Mouse (Mus musculus) lung, embryonic 15.5 days (tissue): ENCODE results near the gene Ankrd35. TPM values are rescaled to one million over a fixed set of nuclear protein-coding genes. Genes with fewer than 3 reads are reported as not detected.
"Not testable (repeated sequence)": the region's sequence is repeated elsewhere in the genome, so short reads cannot be mapped to it uniquely, and the experiment has no call there.

Experiments
- ATAC-seq: fragments of 200-750 bp; cut with Nextera tagmentation; 2 replicates; pipeline ENCODE4 v1.8.0; 2017; ENCODE audit warnings: moderate number of reproducible peaks, borderline replicate concordance; ENCODE audit not compliant: low FRiP score, low TSS enrichment; ENCODE audit errors: extremely low read depth
- H3K27ac ChIP-seq: fragments of 300-500 bp; sonication (generic); 2 replicates; pipeline ENCODE4 v1.5.1; 2015; ENCODE audit warnings: moderate library complexity, mild to moderate bottlenecking, inconsistent platforms
- H3K27me3 ChIP-seq: fragments of 300-500 bp; sonication (generic); 2 replicates; pipeline ENCODE4 v1.6.1; 2015; ENCODE audit warnings: inconsistent platforms
- H3K36me3 ChIP-seq: fragments of 300-500 bp; sonication (generic); 2 replicates; pipeline ENCODE4 v1.6.1; 2015; ENCODE audit warnings: inconsistent platforms
- H3K4me1 ChIP-seq: fragments of 300-500 bp; sonication (generic); 2 replicates; pipeline ENCODE4 v1.6.1; 2015; ENCODE audit warnings: inconsistent platforms
- H3K4me2 ChIP-seq: fragments of 300-500 bp; sonication (generic); 2 replicates; pipeline ENCODE4 v1.6.1; 2015; ENCODE audit warnings: inconsistent platforms, mild to moderate bottlenecking, moderate library complexity
- H3K4me3 ChIP-seq: fragments of 300-500 bp; sonication (generic); 2 replicates; pipeline ENCODE4 v1.5.1; 2015; ENCODE audit warnings: mild to moderate bottlenecking, inconsistent platforms
- H3K9ac ChIP-seq: fragments of 300-500 bp; sonication (generic); 2 replicates; pipeline ENCODE4 v1.6.1; 2015; ENCODE audit warnings: inconsistent platforms
- H3K9me3 ChIP-seq: fragments of 300-500 bp; sonication (generic); 2 replicates; pipeline ENCODE4 v1.6.1; 2016; ENCODE audit warnings: inconsistent platforms
- WGBS: fragments of 180-500 bp; shearing (Covaris S2); methylation state at CpG from one replicate; pipeline ENCODE4 v1.1.7; 2015; 5-methylcytosine and 5-hydroxymethylcytosine counted together
- polyA plus RNA-seq: library from polyadenylated mRNA; unstranded; fragments of >200 nt; fragmentation: Nextera tagmentation; extraction: Ambion mirVana; gene quantifications from 2 replicates; pipeline ENCODE4 v1.2.1, GENCODE M21; 2015

Ankrd35 gene
- polyA plus RNA-seq, 1 experiment from 2014 or later: 0.24 TPM

GRCm38 (mm10) chr3:96675171-96675570 lies 5.2 kb downstream of the Ankrd35 start:
- Histone ChIP-seq H3K27me3 (peaks cover 10% of the 10 kb centered on the region), H3K9ac (no peak overlapping the region), H3K9me3 (no peaks in the 10 kb centered on the region), H3K27ac (no peak overlapping the region), H3K4me1 (peaks cover 5% of the 10 kb centered on the region; the same call in 1 of the 2 replicates), H3K4me3 (no peak overlapping the region), H3K4me2 (no peak overlapping the region), H3K36me3 (no peaks in the 10 kb centered on the region)
- 78% methylated on average over 3 of the region's 3 CpGs for WGBS
- no peak for ATAC-seq

DNA sequence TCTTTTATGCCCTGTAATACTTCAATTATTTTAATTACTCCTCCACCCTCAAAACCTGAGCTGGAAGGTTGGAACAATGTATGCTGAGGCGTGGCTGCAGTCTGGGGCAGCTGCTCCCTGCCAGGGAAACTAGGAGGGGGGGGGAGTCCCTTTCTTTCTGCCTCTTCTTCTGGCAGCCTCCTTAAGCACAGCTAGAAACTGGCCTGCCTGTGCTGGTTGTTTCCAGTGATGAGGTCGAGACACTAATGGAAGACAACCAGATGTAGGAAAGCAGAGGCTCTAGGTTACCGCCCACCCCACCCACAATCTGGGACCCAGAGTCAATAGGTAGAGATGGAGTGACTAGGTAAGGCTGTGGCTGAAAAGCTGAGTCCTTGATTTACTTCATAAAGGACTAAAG lies 5.8 kb downstream of the Ankrd35 start:
- no peak overlapping the region for H3K27ac ChIP-seq
- no peak for ATAC-seq
- H3K4me2 ChIP-seq: no peak overlapping the region

DNA sequence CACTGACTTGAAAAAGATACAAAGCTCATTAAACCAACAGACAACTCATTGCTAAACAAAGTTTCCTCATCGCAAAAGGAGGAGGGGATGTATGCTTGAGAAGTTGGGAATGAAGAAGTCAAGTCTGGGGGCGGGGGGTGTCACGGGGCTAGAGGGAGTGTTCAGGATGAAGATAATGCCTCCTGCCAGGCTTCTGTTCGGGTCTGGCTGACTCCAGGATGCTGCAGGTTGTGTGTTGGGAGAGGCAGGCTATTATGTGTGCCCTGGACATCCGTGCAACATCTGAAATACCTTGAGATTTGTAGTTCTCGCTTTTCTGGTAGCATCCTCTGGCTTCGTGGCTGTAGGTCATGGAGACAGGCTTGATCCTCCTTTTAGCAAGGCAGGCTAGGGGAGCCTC lies 8.5 kb downstream of the Ankrd35 start:
- Histone ChIP-seq H3K27me3 (peaks cover 25% of the 10 kb centered on the region), H3K9me3 (no peaks in the 10 kb centered on the region), H3K36me3 (no peaks in the 10 kb centered on the region), H3K4me2 (no peak overlapping the region), H3K4me3 (no peak overlapping the region), H3K9ac (no peak overlapping the region), H3K4me1 (no peaks in the 10 kb centered on the region), H3K27ac (no peak overlapping the region)
- ATAC-seq: no peak
- WGBS: 66% methylated on average over 7 of the region's 7 CpGs

More for the DNA sequence above, 5.8 kb downstream of the Ankrd35 start:
- Histone ChIP-seq H3K36me3 (no peaks in the 10 kb centered on the region), H3K9ac (no peak overlapping the region), H3K4me1 (0 out of 2 replicates have a peak, but pooled peaks cover under 1% of the 10 kb centered on the region), H3K27me3 (peaks cover 15% of the 10 kb centered on the region), H3K4me3 (no peak overlapping the region), H3K9me3 (no peaks in the 10 kb centered on the region)
- WGBS: 57% methylated on average over 3 of the region's 3 CpGs

GRCm38 (mm10) chr3:96679159-96679674 lies 9.3 kb downstream of the Ankrd35 start:
- no peak overlapping the region for H3K4me3 ChIP-seq
- no peak overlapping the region for H3K9ac ChIP-seq
- no peak overlapping the region for H3K27ac ChIP-seq
- H3K36me3 ChIP-seq: no peaks in the 10 kb centered on the region
- 34% methylated on average over 5 of the region's 5 CpGs for WGBS
- no peak for ATAC-seq
- no peak overlapping the region for H3K4me2 ChIP-seq
- peaks cover 33% of the 10 kb centered on the region for H3K27me3 ChIP-seq
- no peaks in the 10 kb centered on the region for H3K9me3 ChIP-seq
- H3K4me1 ChIP-seq: no peaks in the 10 kb centered on the region

DNA sequence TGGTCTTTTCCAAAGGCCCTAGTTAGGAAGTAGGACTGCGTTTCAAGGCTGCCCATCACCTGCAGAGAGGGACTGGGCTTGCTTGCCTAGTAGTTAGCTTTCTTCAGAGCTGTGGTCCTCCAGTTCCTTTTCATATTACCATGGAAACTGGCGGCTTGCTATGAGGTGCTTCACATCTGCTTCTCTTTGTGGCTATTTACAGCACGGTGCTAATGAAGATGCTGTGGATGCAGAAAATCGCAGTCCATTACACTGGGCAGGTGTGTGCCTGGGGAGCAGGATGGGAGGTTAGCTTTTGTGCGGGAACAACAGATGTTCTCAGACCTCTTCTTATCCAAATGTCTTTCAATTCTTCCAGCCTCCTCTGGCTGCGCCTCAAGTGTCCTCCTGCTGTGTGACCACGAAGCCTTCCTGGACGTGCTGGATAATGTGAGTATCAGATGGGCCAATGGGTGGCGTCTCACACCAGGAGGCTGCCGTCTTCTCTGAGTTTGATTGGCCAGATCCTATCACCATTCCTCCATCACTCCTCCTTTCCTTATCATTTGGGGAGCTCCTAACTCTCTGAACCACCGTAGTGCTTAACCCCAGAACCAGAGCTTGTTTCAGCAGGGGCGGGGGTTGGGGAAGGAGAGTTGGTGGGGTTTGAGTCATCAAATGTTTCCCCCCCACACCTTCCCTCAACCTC lies 10.5 kb downstream of the Ankrd35 start:
- WGBS: 28% methylated on average over 12 of the region's 12 CpGs
- no peaks in the 10 kb centered on the region for H3K4me1 ChIP-seq
- H3K4me3 ChIP-seq: no peak overlapping the region
- no peak overlapping the region for H3K27ac ChIP-seq
- peaks cover 44% of the 10 kb centered on the region for H3K27me3 ChIP-seq
- ATAC-seq: no peak
- no peak overlapping the region for H3K4me2 ChIP-seq
- H3K9me3 ChIP-seq: no peaks in the 10 kb centered on the region
- no peak overlapping the region for H3K9ac ChIP-seq
- no peaks in the 10 kb centered on the region for H3K36me3 ChIP-seq

GRCm38 (mm10) chr3:96683496-96683895 lies 13.6 kb downstream of the Ankrd35 start:
- ATAC-seq: no peak

GRCm38 (mm10) chr3:96684151-96684821 lies 14.4 kb downstream of the Ankrd35 start:
- no peak overlapping the region for H3K27ac ChIP-seq
- ATAC-seq: no peak
- 47% methylated on average over 17 of the region's 17 CpGs for WGBS

More at GRCm38 (mm10) chr3:96683496-96683895, 13.6 kb downstream of the Ankrd35 start:
- H3K9me3 ChIP-seq: no peaks in the 10 kb centered on the region
- WGBS: 90% methylated on average over 3 of the region's 3 CpGs
- no peaks in the 10 kb centered on the region for H3K36me3 ChIP-seq
- H3K4me3 ChIP-seq: no peak overlapping the region
- peaks cover 55% of the 10 kb centered on the region for H3K27me3 ChIP-seq
- no peak overlapping the region for H3K4me2 ChIP-seq
- no peak overlapping the region for H3K27ac ChIP-seq
- H3K9ac ChIP-seq: no peak overlapping the region
- H3K4me1 ChIP-seq: no peaks in the 10 kb centered on the region

GRCm38 (mm10) chr3:96684822-96685156 lies 14.9 kb downstream of the Ankrd35 start:
- ATAC-seq: no peak
- Histone ChIP-seq H3K4me2 (peak overlapping the region; percentile 48), H3K36me3 (no peaks in the 10 kb centered on the region), H3K4me3 (peak overlapping the region; percentile 13), H3K9ac (peak overlapping the region; percentile 8; the same call in 1 of the 2 replicates), H3K9me3 (no peaks in the 10 kb centered on the region), H3K27me3 (peaks cover 57% of the 10 kb centered on the region), H3K4me1 (no peaks in the 10 kb centered on the region), H3K27ac (no peak overlapping the region)
- 19% methylated on average over 28 of the region's 28 CpGs for WGBS

More at GRCm38 (mm10) chr3:96684151-96684821, 14.4 kb downstream of the Ankrd35 start:
- Histone ChIP-seq H3K4me3 (peak overlapping the region; percentile 13; the same call in 1 of the 2 replicates), H3K27me3 (peaks cover 62% of the 10 kb centered on the region), H3K4me1 (no peaks in the 10 kb centered on the region), H3K9me3 (no peaks in the 10 kb centered on the region), H3K36me3 (no peaks in the 10 kb centered on the region), H3K9ac (no peak overlapping the region), H3K4me2 (peak overlapping the region; percentile 48)

DNA sequence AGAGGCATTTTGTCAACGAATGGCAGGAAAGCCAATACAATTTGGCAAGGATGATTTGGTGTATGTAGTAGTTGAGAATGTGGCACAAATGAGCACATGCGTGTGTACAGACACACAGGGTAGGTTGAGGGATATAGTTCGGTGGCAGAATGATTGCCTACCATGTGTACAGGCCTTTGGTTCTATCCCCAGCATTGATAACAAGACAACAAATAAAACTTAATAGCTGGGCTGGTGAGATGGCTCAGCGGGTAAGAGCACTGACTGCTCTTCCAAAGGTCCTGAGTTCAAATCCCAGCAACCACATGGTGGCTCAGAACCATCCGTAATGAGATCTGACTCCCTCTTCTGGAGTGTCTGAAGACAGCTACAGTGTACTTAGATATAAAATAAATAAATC lies 16.1 kb downstream of the Ankrd35 start:
- H3K4me3 ChIP-seq, H3K27ac ChIP-seq, H3K36me3 ChIP-seq, H3K4me1 ChIP-seq, H3K9me3 ChIP-seq, ATAC-seq, H3K4me2 ChIP-seq, H3K9ac ChIP-seq: not testable (repeated sequence)
- peaks cover 44% of the 10 kb centered on the region for H3K27me3 ChIP-seq
- WGBS: 89% methylated on average over 5 of the region's 5 CpGs

GRCm38 (mm10) chr3:96688854-96689253 lies 18.9 kb downstream of the Ankrd35 start:
- H3K27ac ChIP-seq: no peak overlapping the region
- peaks cover 33% of the 10 kb centered on the region for H3K27me3 ChIP-seq
- no peak for ATAC-seq
- H3K36me3 ChIP-seq: no peaks in the 10 kb centered on the region
- 74% methylated on average over 11 of the region's 11 CpGs for WGBS
- no peak overlapping the region for H3K4me3 ChIP-seq
- no peaks in the 10 kb centered on the region for H3K9me3 ChIP-seq
- 0 out of 2 replicates have a peak, but pooled peaks cover 5% of the 10 kb centered on the region for H3K4me1 ChIP-seq
- H3K9ac ChIP-seq: no peak overlapping the region
- H3K4me2 ChIP-seq: no peak overlapping the region

DNA sequence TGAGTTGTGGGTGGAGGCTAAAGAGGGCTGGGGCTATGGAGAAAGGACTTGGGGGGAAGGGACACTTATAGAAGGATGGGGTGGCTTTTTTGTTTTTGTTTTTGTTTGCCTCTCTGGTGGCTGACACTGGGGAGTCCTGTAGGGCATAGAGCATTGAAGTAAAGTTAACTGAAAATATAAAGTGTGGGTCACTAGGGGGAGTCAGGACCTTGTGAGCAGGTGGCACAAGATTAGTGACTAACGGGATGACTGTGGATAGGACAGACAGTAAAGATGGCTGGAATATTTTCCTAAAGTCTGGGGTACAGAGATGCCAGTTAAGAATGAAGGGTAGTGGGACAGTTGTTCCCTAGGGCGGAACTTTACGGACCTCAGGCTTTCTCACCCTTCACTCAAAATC lies 20.4 kb downstream of the Ankrd35 start:
- Histone ChIP-seq H3K4me2 (no peak overlapping the region), H3K4me3 (no peak overlapping the region), H3K9me3 (no peaks in the 10 kb centered on the region), H3K27me3 (peaks cover 20% of the 10 kb centered on the region), H3K36me3 (no peaks in the 10 kb centered on the region), H3K4me1 (peaks cover 5% of the 10 kb centered on the region; the same call in 1 of the 2 replicates), H3K9ac (no peak overlapping the region), H3K27ac (no peak overlapping the region)
- 53% methylated on average over 3 of the region's 3 CpGs for WGBS
- ATAC-seq: no peak

GRCm38 (mm10) chr3:96692506-96692905 lies 22.6 kb downstream of the Ankrd35 start:
- Histone ChIP-seq H3K27me3 (peaks cover 14% of the 10 kb centered on the region), H3K9ac (no peak overlapping the region), H3K36me3 (no peaks in the 10 kb centered on the region), H3K27ac (no peak overlapping the region), H3K4me3 (no peak overlapping the region), H3K9me3 (no peaks in the 10 kb centered on the region), H3K4me1 (peaks cover 12% of the 10 kb centered on the region), H3K4me2 (no peak overlapping the region)
- 17% methylated on average over 3 of the region's 3 CpGs for WGBS
- ATAC-seq: no peak
